Mouse (Mus musculus) heart, embryonic 16.5 days (tissue): ENCODE results near the gene Ulk4. TPM values are rescaled to one million over a fixed set of nuclear protein-coding genes. Genes with fewer than 3 reads are reported as not detected.

Experiments used
- ATAC-seq: fragments of 200-750 bp; cut with Nextera tagmentation; replicated peaks from 2 replicates; pipeline ENCODE4 v1.8.0; 2017; ENCODE audit warnings: moderate number of reproducible peaks; ENCODE audit not compliant: insufficient read depth, low FRiP score; ENCODE audit errors: extremely low read depth
- H3K27ac ChIP-seq: fragments of 300-500 bp; sonication (generic); 2 replicates; pipeline ENCODE4 v1.5.1; 2014; ENCODE audit warnings: mild to moderate bottlenecking, low read length, control low read depth, moderate library complexity
- H3K27me3 ChIP-seq: fragments of 300-500 bp; sonication (generic); 2 replicates; pipeline ENCODE4 v1.6.1; 2014; ENCODE audit warnings: low read length, mixed read lengths; ENCODE audit not compliant: control insufficient read depth, insufficient read depth
- H3K36me3 ChIP-seq: fragments of 300-500 bp; sonication (generic); 2 replicates; pipeline ENCODE4 v1.6.1; 2014; ENCODE audit not compliant: control insufficient read depth, insufficient read depth
- H3K4me1 ChIP-seq: fragments of 300-500 bp; sonication (generic); 2 replicates; pipeline ENCODE4 v1.6.1; 2014; ENCODE audit warnings: low read length, mixed read lengths; ENCODE audit not compliant: control insufficient read depth, insufficient read depth
- H3K4me2 ChIP-seq: fragments of 300-500 bp; sonication (generic); 2 replicates; pipeline ENCODE4 v1.6.1; 2014; ENCODE audit warnings: low read depth, mild to moderate bottlenecking, control low read depth, low read length
- H3K4me3 ChIP-seq: fragments of 300-500 bp; sonication (generic); 2 replicates; pipeline ENCODE4 v1.5.1; 2014; ENCODE audit warnings: mild to moderate bottlenecking, control low read depth, low read length
- H3K9ac ChIP-seq: fragments of 300-500 bp; sonication (generic); 2 replicates; pipeline ENCODE4 v1.6.1; 2014; ENCODE audit warnings: low read length, control low read depth
- H3K9me3 ChIP-seq: fragments of 300-500 bp; sonication (generic); replicated peaks from 2 replicates; pipeline ENCODE4 v1.6.1; 2016; ENCODE audit warnings: low read length; ENCODE audit not compliant: control insufficient read depth
- WGBS: fragments of 180-500 bp; shearing (Covaris S2); extraction: QIAGEN DNeasy Blood & Tissue Kit; methylation state at CpG from one replicate; pipeline ENCODE4 v1.1.7; 2014; 5-methylcytosine and 5-hydroxymethylcytosine counted together
- polyA plus RNA-seq: library from polyadenylated mRNA; unstranded; fragments of >200 nt; fragmentation: Nextera tagmentation; extraction: Ambion mirVana; gene quantifications from 2 replicates; pipeline ENCODE4 v1.2.1, GENCODE M21; 2015

Gene Ulk4
- polyA plus RNA-seq, 1 experiment from 2014 or later, result 105 TPM

DNA sequence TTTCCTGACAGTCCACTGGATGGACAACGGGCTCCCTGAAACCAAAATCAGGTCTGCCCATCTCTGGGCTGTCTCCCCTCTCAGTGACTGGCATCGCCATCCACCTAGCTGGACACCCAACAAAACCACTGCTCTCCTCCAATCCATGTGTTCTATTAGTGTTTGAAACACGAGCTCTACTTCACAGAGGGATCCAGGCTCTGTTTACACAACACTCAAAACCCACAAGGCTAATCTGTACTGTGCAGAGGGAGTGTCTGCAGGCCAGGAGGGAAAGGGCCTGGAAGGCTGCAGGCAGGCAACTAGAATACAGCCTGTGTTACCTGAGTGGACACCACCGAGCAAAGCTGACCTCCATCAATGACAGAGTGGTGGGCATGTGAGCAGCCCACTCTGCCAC is 5.4 kb downstream of the Ulk4 start:
- WGBS, result 54% methylated on average over 4 of the region's 4 CpGs
- Histone ChIP-seq H3K27ac (no peak overlapping the region), H3K27me3 (no peaks in the 10 kb centered on the region), H3K4me2 (no peak overlapping the region), H3K4me3 (no peak overlapping the region), H3K36me3 (no peaks in the 10 kb centered on the region), H3K4me1 (no peaks in the 10 kb centered on the region), H3K9ac (no peak overlapping the region), H3K9me3 (no peaks in the 10 kb centered on the region)
- no peak for ATAC-seq

DNA sequence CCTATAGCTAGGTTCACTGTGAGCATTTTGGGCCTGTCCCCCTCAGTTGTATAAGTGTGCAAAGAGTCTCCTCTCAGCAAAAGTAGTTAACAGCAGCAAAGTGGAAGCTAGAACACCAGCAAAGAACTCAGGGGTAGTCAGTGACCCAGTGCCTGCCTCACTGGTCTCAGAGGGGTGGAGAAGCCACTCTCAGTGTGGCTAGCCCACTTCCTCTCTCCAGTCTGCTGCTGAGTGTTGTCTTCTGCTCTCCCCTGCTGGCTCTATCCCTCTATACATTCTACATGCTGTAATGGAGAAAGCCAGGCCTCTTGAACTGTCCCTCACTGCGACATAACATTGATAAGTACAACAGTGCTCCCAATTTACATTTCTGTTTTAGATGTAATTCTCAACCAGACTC is 5.8 kb downstream of the Ulk4 start:
- Histone ChIP-seq H3K36me3 (no peaks in the 10 kb centered on the region), H3K9ac (no peak overlapping the region), H3K4me1 (no peaks in the 10 kb centered on the region), H3K4me2 (no peak overlapping the region), H3K27me3 (no peaks in the 10 kb centered on the region), H3K27ac (no peak overlapping the region), H3K4me3 (no peak overlapping the region), H3K9me3 (no peaks in the 10 kb centered on the region)
- ATAC-seq, result no peak
- 67% methylated on average over 1 of the region's 1 CpGs for WGBS

DNA sequence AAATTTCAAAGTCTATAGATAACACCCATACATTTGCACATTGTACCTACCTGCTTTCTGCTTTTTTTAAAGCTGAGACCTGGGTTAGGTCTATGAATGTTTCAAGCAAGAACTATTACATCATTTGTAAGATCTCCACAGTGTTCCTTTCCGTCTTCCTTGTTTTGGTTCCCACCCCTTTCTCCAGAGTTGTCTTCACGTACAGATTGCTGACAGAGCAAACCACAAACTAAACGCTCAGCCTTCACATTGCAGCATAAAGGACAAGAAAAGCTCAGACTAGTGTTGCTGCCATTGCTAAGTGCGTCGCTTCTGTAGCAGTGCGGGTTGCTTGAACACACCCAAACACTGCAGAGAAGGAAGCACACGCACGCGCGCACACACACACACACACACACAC is 11.7 kb downstream of the Ulk4 start:
- H3K4me2 ChIP-seq, result no peak overlapping the region
- H3K27me3 ChIP-seq, result no peaks in the 10 kb centered on the region
- 75% methylated on average over 10 of the region's 10 CpGs for WGBS
- no peaks in the 10 kb centered on the region for H3K36me3 ChIP-seq
- no peak overlapping the region for H3K9ac ChIP-seq
- H3K9me3 ChIP-seq, result no peaks in the 10 kb centered on the region
- H3K4me3 ChIP-seq, result no peak overlapping the region
- no peaks in the 10 kb centered on the region for H3K4me1 ChIP-seq
- no peak for ATAC-seq
- no peak overlapping the region for H3K27ac ChIP-seq

DNA sequence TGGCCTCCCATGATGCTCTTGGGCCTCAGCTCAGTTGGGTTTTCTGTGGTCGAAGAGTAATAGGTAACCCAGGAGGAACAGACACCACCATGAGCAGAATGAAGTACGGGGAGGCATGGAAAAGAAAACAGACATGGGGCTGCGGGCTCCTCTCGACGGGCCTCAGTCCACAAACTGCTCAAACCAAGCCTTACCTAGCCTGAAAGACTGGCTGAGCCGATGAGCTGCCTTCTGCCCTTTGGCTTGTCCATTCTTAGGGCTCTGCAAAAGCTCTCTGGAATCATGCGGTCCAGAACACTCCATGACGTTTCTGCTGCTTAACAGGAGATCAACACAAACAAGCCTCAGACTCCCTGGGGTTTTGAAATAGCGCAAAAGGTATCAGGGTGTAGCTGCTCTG is 19.9 kb downstream of the Ulk4 start:
- H3K27ac ChIP-seq, result no peak overlapping the region
- H3K27me3 ChIP-seq, result no peaks in the 10 kb centered on the region
- H3K4me1 ChIP-seq, result no peaks in the 10 kb centered on the region
- ATAC-seq, result no peak
- no peak overlapping the region for H3K4me2 ChIP-seq
- H3K9me3 ChIP-seq, result no peaks in the 10 kb centered on the region
- WGBS, result 76% methylated on average over 9 of the region's 9 CpGs
- H3K9ac ChIP-seq, result no peak overlapping the region
- no peaks in the 10 kb centered on the region for H3K36me3 ChIP-seq
- no peak overlapping the region for H3K4me3 ChIP-seq

DNA sequence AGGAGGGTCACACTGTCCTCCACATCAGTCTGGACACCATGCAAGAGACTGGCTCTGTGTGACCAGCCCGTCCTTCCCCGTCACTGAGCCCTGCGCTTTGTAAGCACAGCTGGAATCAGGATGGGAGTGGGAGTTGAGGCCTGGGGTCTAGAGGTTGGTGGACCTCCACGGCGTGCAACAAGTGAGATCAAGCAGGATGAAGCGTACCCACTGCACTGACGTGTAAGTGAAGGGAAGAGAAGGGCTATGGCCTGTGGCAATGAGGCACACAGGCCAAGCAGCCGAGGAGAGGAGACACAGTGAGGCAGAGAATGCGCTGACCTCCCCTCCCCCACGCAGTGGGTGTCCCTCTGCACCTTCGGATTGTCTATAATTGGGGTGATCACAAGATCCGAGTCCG is 22.2 kb downstream of the Ulk4 start:
- H3K27me3 ChIP-seq, result no peaks in the 10 kb centered on the region
- 87% methylated on average over 13 of the region's 13 CpGs for WGBS
- no peak overlapping the region for H3K27ac ChIP-seq
- no peaks in the 10 kb centered on the region for H3K36me3 ChIP-seq
- H3K4me3 ChIP-seq, result no peak overlapping the region
- H3K9me3 ChIP-seq, result no peaks in the 10 kb centered on the region
- ATAC-seq, result no peak
- H3K4me2 ChIP-seq, result no peak overlapping the region
- no peaks in the 10 kb centered on the region for H3K4me1 ChIP-seq
- no peak overlapping the region for H3K9ac ChIP-seq

DNA sequence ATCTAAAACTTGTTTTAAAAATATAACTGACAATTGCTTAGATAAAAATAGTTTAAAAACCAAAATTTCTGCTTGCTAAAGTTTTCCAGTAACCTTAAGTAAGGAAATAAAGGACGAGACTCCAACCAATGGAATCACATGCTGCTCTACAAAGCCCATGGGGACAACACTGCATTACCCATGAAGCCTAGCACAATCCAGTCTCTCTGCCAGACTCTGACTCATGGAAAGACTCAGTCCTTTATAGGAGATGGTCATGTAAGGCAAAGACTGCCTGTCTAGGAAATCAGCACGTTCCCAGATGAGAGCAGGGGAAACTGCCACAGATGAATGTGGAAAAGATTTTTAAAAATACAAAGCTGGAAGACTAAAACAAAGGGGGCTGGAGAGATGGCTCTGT is 23.0 kb downstream of the Ulk4 start:
- Histone ChIP-seq H3K9me3 (no peaks in the 10 kb centered on the region), H3K27me3 (no peaks in the 10 kb centered on the region), H3K9ac (no peak overlapping the region), H3K4me2 (no peak overlapping the region), H3K36me3 (no peaks in the 10 kb centered on the region), H3K4me3 (no peak overlapping the region), H3K27ac (no peak overlapping the region), H3K4me1 (no peaks in the 10 kb centered on the region)
- ATAC-seq, result peak; percentile 65; the same call in 1 of the 2 replicates
- WGBS, result 59% methylated on average over 2 of the region's 2 CpGs

DNA sequence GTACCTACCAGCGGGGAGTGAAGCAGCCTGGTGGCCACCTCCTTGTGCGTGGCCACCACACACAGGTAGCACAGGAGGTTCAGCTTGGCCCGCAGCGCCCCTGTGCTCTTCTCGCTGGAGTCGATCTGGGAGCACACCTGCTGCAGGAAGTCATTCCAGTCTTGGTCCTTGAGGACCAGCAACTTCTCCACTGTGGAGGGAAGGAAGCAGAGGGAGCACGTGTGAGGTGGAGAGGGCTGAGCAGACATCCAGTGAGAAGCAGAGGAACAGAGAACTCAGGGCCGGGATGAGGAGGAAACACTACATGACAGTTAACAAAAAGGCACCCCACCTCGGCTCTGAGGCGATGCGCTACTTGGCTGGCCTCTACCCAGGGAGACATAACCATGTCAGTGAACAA is 26.1 kb downstream of the Ulk4 start:
- Histone ChIP-seq H3K9ac (no peak overlapping the region), H3K27ac (no peak overlapping the region), H3K9me3 (no peaks in the 10 kb centered on the region), H3K4me3 (no peak overlapping the region), H3K27me3 (no peaks in the 10 kb centered on the region), H3K4me2 (no peak overlapping the region), H3K36me3 (no peaks in the 10 kb centered on the region), H3K4me1 (no peaks in the 10 kb centered on the region)
- WGBS, result 88% methylated on average over 11 of the region's 11 CpGs
- ATAC-seq, result no peak

DNA sequence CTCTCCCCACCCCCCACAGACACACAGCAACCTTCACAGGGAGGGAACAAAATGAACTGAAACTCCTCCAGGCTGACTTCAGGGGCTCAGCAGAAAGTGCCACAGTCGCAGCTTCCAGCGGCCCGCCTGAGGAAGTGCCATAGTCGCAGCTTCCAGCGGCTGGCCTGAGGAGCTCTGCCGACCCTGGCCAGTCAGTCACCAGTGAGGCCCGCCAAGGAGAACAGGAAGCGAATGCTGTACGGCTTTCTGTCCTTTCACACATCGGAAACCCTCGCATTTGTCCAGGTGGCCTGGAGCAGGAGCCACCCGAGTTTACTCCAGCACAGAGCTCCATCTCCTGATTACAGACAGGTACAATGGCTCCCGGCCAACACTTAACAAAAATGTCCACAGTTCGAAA is 27.2 kb downstream of the Ulk4 start:
- Histone ChIP-seq H3K9ac (no peak overlapping the region), H3K27ac (no peak overlapping the region), H3K4me1 (no peaks in the 10 kb centered on the region), H3K4me3 (no peak overlapping the region), H3K36me3 (no peaks in the 10 kb centered on the region), H3K27me3 (no peaks in the 10 kb centered on the region), H3K9me3 (no peaks in the 10 kb centered on the region), H3K4me2 (no peak overlapping the region)
- WGBS, result 39% methylated on average over 14 of the region's 14 CpGs
- ATAC-seq, result no peak

DNA sequence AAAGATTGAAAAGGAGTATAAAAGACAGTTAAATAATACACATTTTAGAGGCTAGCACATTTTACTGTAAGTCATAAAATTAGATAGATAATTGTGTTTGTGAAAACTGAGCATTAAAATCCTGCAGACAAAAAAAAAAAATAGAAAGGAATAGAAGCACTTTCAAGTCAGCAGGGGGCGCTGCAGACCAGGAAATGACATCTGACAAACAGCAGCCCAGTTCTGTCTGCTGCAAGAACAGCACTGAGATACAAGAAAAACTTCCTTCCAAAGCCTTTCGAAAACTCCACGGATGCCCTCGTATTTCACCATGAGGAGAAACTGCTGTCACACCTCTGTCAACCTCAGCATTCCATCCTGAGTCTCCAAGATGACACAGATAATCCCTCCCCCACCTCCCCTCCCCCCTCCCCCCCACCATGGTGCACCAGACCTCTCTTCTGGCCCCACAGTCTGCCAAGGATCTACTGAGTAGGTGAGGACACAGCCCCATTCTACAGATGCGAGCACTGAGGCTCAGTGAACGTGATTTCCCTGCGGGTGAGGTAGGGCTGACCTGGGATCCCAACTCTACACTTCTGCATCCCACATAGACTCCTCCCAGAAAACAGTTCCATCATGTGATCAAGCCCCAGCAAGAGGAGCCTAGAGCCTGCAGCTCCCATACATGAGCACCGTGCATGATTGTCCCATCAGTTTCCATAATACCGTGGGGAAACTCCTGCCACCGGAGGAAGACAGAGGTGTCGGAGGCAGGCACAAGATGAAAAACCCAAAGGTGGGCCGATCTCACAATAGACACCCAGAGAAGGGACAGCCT is 28.8 kb downstream of the Ulk4 start:
- no peak overlapping the region for H3K4me3 ChIP-seq
- H3K9ac ChIP-seq, result no peak overlapping the region
- no peak; the same call in 1 of the 2 replicates for ATAC-seq
- no peak overlapping the region for H3K27ac ChIP-seq
- no peaks in the 10 kb centered on the region for H3K4me1 ChIP-seq
- no peak overlapping the region for H3K4me2 ChIP-seq
- no peaks in the 10 kb centered on the region for H3K9me3 ChIP-seq
- 56% methylated on average over 12 of the region's 12 CpGs for WGBS
- H3K36me3 ChIP-seq, result no peaks in the 10 kb centered on the region
- H3K27me3 ChIP-seq, result no peaks in the 10 kb centered on the region
